Comparison of ENCODE assay signal across 8 mouse cellular contexts in genomic region chr13:111413156-111413555, GRCm38 (mm10).
DNase-seq lines count a peak whose midpoint lies in the region; ATAC-seq and TF ChIP-seq lines count a peak whose summit lies in the region.

No protein-coding gene starts in this region.

- H3K9ac ChIP-seq in lung, embryonic 14.5 days, result no peak overlapping the region

- no peaks in the 10 kb centered on the region for H3K4me1 ChIP-seq in lung, embryonic 14.5 days (ENCODE audit: insufficient read depth)

- no peak overlapping the region for H3K4me2 ChIP-seq in lung, embryonic 14.5 days

- peak; percentile 74 for TF ChIP-seq CTCF in lung, embryonic 14.5 days (IDR thresholded peaks at IDR 0.05; ENCODE audit: low read depth)

- no peak overlapping the region for H3K27ac ChIP-seq in lung, embryonic 14.5 days (ENCODE audit: low read depth)

- no peak for ATAC-seq in lung, embryonic 14.5 days (ENCODE audit: insufficient read depth)

- H3K27me3 ChIP-seq in lung, embryonic 14.5 days (ENCODE audit: insufficient read depth, low read length), result no peaks in the 10 kb centered on the region

- no peaks in the 10 kb centered on the region for H3K9me3 ChIP-seq in lung, embryonic 14.5 days (ENCODE audit: low read depth, low read length)

- H3K36me3 ChIP-seq in lung, embryonic 14.5 days (ENCODE audit: insufficient read depth), result no peaks in the 10 kb centered on the region

- DNase-seq in gastrocnemius, adult 18-20 months (ENCODE audit: low spot score), result peak; percentile 47
- no peak for DNase-seq in gastrocnemius, adult 8-10 months (ENCODE audit: low spot score in 2 of 2)
- DNase-seq in urinary bladder, adult 18-20 months (ENCODE audit: low spot score in 2 of 2), result peak; percentile 7 to 25
- no peak for DNase-seq in urinary bladder, adult 2 months (ENCODE audit: low spot score)
- DNase-seq in cerebellum, postnatal 14 days, result peak; percentile 83 to 90
- peak; percentile 79 for DNase-seq in induced T-regulatory cell, adult 2 months (ENCODE audit: low read depth)
- peak; percentile 90 for DNase-seq in lung, embryonic 14.5 days
- DNase-seq in spleen, postnatal 36 days (ENCODE audit: low spot score in 2 of 2), result peak; percentile 19 to 34

- 37% methylated on average over 4 of the region's 4 CpGs for WGBS in lung, embryonic 14.5 days

- no peak overlapping the region for H3K4me3 ChIP-seq in lung, embryonic 14.5 days (ENCODE audit: low read depth, low read length)

Comparison
In these comparisons a context has a peak if more than half of its experiments do, and no peak if none do; other contexts are left out.
1. DNase-seq: peak in gastrocnemius, adult 18-20 months (single experiment), urinary bladder, adult 18-20 months (2 of 2), cerebellum, postnatal 14 days (2 of 2), induced T-regulatory cell, adult 2 months (single experiment), lung, embryonic 14.5 days (single experiment) and spleen, postnatal 36 days (2 of 2); none in gastrocnemius, adult 8-10 months (0 of 2) and urinary bladder, adult 2 months (single experiment).